Mouse (Mus musculus) layer of hippocampus, adult 8-10 months (tissue): ENCODE results near the gene Rbm8a2. TPM values are rescaled to one million over a fixed set of nuclear protein-coding genes. Genes with fewer than 3 reads are reported as not detected.

ENCODE experiments used
- DNase-seq, 2 experiments: peaks; one replicate each; pipeline ENCODE4 v3.0.0; 2022; ENCODE audit warnings: low spot score in 2 of 2
- total RNA-seq, 4 experiments: library from RNA; stranded (reverse); gene quantifications; 2 replicates each; pipeline ENCODE4 v1.2.4; 2022

The Rbm8a2 gene
- total RNA-seq, 4 experiments from 2014 or later: not detected

GRCm38 (mm10) chr1:175931391-175931790 is 47.5 kb downstream of the Rbm8a2 start:
- DNase-seq: no peak

Other genes starting within 250 kb of the Rbm8a2 start
- gene Exo1, start 98.5 kb downstream of the Rbm8a2 start, total RNA-seq: 1 to 10 TPM in 1 of 4 experiments, under 1 TPM in 3; 0.45 to 1.4 (median 0.78) TPM
- not detected for gene Gm38100, start 58.8 kb downstream of the Rbm8a2 start, total RNA-seq